Mouse (Mus musculus): ENCODE measurements at regions not wholly inside any gene's neighbourhood (a gene's known extent, or its start where the extent isn't known, plus 50 kb on each side); places are given as distances from the start of the nearest gene placed in this dataset.
A peak's percentile ranks its signal among the peaks of the same experiment; 100 is the strongest.

GRCm38 (mm10) chr2:160228331-160229035, 105.5 kb downstream of the Gm826 start:
- Histone ChIP-seq H3K27me3 (replicated peaks) (peaks cover under 1% of the 10 kb centered on the region; the same call in 1 of the 2 replicates), H3K4me1 (replicated peaks) (no peaks in the 10 kb centered on the region), H3K9me3 (replicated peaks) (no peaks in the 10 kb centered on the region), H3K27ac (ENCODE audit: poor library complexity, severe bottlenecking) (no peak overlapping the region), H3K9ac (no peak overlapping the region), H3K4me2 (no peak overlapping the region), H3K4me3 (no peak overlapping the region), H3K36me3 (no peaks in the 10 kb centered on the region)
- ATAC-seq (ENCODE audit: insufficient number of reproducible peaks, low FRiP score): no peak
- WGBS: 61% methylated on average over 8 of the region's 8 CpGs

DNA sequence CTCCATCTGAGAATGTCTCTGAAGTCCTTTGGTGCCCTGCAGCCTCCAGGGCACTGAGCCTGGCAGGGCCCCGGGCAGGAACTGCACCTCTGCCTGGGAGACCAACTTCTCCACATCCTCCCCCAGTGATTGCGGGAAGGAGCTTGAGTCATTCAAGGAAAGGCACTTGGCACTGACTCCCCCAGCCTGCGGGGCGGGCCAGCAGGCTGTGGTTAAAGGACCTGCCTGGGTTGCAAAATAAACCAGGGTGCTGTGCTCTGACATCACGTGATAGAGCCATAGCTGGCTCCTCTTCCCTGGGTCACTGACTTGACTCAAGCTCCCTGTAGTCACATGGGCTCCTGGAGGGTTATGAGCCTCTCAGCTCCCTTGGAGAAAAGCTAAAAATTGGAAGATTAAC, 108.5 kb downstream of the Gm826 start:
- Histone ChIP-seq H3K27ac (ENCODE audit: poor library complexity, severe bottlenecking) (no peak overlapping the region), H3K36me3 (no peaks in the 10 kb centered on the region), H3K4me2 (no peak overlapping the region), H3K4me1 (replicated peaks) (no peaks in the 10 kb centered on the region), H3K9me3 (replicated peaks) (no peaks in the 10 kb centered on the region), H3K9ac (no peak overlapping the region), H3K4me3 (no peak overlapping the region), H3K27me3 (replicated peaks) (no peaks in the 10 kb centered on the region)
- 0 out of 2 replicates have a peak, but pooled peaks have one; percentile 22 for ATAC-seq (ENCODE audit: insufficient number of reproducible peaks, low FRiP score)
- WGBS: 64% methylated on average over 5 of the region's 5 CpGs

- Histone ChIP-seq H3K9ac (no peak overlapping the region), H3K4me2 (no peak overlapping the region), H3K4me3 (no peak overlapping the region), H3K27me3 (replicated peaks) (no peaks in the 10 kb centered on the region), H3K36me3 (no peaks in the 10 kb centered on the region), H3K27ac (ENCODE audit: poor library complexity, severe bottlenecking) (no peak overlapping the region), H3K4me1 (replicated peaks) (no peaks in the 10 kb centered on the region), H3K9me3 (replicated peaks) (no peaks in the 10 kb centered on the region)
- 86% methylated on average over 8 of the region's 8 CpGs for WGBS
- no peak for ATAC-seq (ENCODE audit: insufficient number of reproducible peaks, low FRiP score)
Measured at GRCm38 (mm10) chr2:160223366-160223765, 110.6 kb downstream of the Gm826 start.

DNA sequence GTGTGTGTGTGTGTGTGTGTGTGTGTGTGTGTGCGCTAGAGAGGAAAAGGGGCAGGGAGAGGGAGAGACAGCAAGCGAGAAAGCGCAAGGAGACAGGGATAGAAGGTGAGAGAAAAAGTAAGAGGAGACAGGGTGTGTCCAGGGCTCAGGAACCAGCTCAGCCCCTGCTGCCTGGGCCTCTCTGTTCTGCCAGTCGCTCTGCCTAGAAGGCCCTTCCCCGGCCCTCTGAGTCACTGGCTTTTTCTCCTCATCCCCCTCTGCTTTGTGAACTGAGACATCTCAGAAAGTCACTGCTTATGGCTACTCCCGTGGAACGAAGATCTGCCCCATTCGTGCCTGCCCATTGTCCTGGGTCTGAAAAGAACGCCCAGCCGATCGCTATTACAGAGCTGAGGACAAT, 112.2 kb downstream of the Gm826 start:
- ATAC-seq (ENCODE audit: insufficient number of reproducible peaks, low FRiP score): no peak
- 69% methylated on average over 8 of the region's 11 CpGs for WGBS

GRCm38 (mm10) chr2:160220562-160221021, 113.4 kb downstream of the Gm826 start:
- no peak overlapping the region for H3K27ac ChIP-seq (ENCODE audit: poor library complexity, severe bottlenecking)
- no peaks in the 10 kb centered on the region for H3K4me1 ChIP-seq (replicated peaks)
- no peak overlapping the region for H3K4me2 ChIP-seq
- no peaks in the 10 kb centered on the region for H3K36me3 ChIP-seq
- H3K4me3 ChIP-seq: no peak overlapping the region
- H3K27me3 ChIP-seq (replicated peaks): no peaks in the 10 kb centered on the region
- no peaks in the 10 kb centered on the region for H3K9me3 ChIP-seq (replicated peaks)
- ATAC-seq (ENCODE audit: insufficient number of reproducible peaks, low FRiP score): no peak
- WGBS: 34% methylated on average over 7 of the region's 7 CpGs
- no peak overlapping the region for H3K9ac ChIP-seq

More for the DNA sequence above, 112.2 kb downstream of the Gm826 start:
- Histone ChIP-seq H3K4me1 (replicated peaks) (no peaks in the 10 kb centered on the region), H3K4me2 (no peak overlapping the region), H3K9ac (no peak overlapping the region), H3K4me3 (no peak overlapping the region), H3K27ac (ENCODE audit: poor library complexity, severe bottlenecking) (no peak overlapping the region), H3K9me3 (replicated peaks) (no peaks in the 10 kb centered on the region), H3K27me3 (replicated peaks) (no peaks in the 10 kb centered on the region), H3K36me3 (no peaks in the 10 kb centered on the region)

GRCm38 (mm10) chr2:160214032-160214812, 119.7 kb downstream of the Gm826 start:
- WGBS: 76% methylated on average over 10 of the region's 10 CpGs
- no peak for ATAC-seq (ENCODE audit: insufficient number of reproducible peaks, low FRiP score)
- Histone ChIP-seq H3K4me3 (no peak overlapping the region), H3K27me3 (replicated peaks) (no peaks in the 10 kb centered on the region), H3K9ac (no peak overlapping the region), H3K36me3 (no peaks in the 10 kb centered on the region), H3K9me3 (replicated peaks) (no peaks in the 10 kb centered on the region), H3K4me2 (no peak overlapping the region), H3K27ac (ENCODE audit: poor library complexity, severe bottlenecking) (no peak overlapping the region), H3K4me1 (replicated peaks) (no peaks in the 10 kb centered on the region)

DNA sequence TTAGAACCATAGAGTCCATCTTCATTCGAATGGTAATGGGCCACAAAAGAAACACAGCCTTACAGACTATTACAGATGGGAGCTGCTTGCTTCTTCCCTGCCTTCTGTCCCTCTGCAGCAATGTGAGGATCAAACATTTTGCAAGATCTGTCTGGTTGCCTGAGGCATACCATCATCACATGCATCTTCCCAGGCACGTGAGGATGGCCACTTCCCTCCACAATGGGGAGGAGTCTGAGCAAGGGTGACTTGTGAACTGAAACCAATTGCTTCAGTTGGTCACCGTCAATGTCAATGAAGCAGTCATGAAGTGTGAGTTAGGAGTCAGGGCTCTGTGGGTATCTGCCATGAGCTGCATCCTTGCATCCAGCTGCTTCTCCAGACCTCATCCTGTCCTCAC, 123.5 kb downstream of the Gm826 start:
- H3K36me3 ChIP-seq: no peaks in the 10 kb centered on the region
- WGBS: 73% methylated on average over 3 of the region's 3 CpGs
- no peaks in the 10 kb centered on the region for H3K9me3 ChIP-seq (replicated peaks)
- H3K9ac ChIP-seq: no peak overlapping the region
- no peak for ATAC-seq (ENCODE audit: insufficient number of reproducible peaks, low FRiP score)
- H3K4me3 ChIP-seq: no peak overlapping the region
- H3K4me1 ChIP-seq (replicated peaks): no peaks in the 10 kb centered on the region
- H3K4me2 ChIP-seq: no peak overlapping the region
- H3K27ac ChIP-seq (ENCODE audit: poor library complexity, severe bottlenecking): no peak overlapping the region
- H3K27me3 ChIP-seq (replicated peaks): no peaks in the 10 kb centered on the region

DNA sequence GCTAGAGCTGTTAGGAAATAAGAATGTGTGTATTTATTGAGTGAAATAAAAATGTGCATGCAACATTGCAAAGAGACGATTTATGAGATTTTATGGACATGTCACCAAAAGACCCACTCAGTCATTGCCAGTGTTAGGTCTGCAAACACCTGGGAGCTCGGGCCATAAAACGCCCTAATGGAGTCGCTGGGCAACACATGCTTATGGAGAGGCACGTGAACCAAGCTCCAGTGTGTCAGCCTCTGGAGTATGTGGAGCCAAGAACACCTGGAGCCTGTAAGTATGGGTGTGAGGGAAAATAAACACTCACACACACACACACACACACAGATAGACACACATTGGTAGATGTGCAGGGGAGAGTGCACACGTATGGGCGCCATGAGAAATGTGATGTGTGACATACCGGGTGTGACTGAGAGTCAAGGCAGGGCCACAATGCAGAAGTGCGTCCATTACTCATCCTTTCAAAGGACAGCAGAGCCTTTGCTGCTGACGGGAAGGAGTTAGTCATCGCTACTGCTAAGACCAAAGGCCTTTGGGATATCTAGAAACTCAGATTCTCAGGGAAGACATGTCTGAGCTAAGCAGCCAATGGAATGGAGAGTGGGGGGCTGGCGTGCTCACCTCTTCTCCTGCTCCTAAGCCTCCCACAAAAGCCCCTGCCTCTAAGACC, 124.2 kb downstream of the Gm826 start:
- no peaks in the 10 kb centered on the region for H3K4me1 ChIP-seq (replicated peaks)
- no peak overlapping the region for H3K9ac ChIP-seq
- H3K36me3 ChIP-seq: no peaks in the 10 kb centered on the region
- ATAC-seq (ENCODE audit: insufficient number of reproducible peaks, low FRiP score): no peak
- H3K9me3 ChIP-seq (replicated peaks): no peaks in the 10 kb centered on the region
- no peak overlapping the region for H3K4me3 ChIP-seq
- H3K4me2 ChIP-seq: no peak overlapping the region
- WGBS: 88% methylated on average over 12 of the region's 12 CpGs
- no peak overlapping the region for H3K27ac ChIP-seq (ENCODE audit: poor library complexity, severe bottlenecking)
- H3K27me3 ChIP-seq (replicated peaks): no peaks in the 10 kb centered on the region

DNA sequence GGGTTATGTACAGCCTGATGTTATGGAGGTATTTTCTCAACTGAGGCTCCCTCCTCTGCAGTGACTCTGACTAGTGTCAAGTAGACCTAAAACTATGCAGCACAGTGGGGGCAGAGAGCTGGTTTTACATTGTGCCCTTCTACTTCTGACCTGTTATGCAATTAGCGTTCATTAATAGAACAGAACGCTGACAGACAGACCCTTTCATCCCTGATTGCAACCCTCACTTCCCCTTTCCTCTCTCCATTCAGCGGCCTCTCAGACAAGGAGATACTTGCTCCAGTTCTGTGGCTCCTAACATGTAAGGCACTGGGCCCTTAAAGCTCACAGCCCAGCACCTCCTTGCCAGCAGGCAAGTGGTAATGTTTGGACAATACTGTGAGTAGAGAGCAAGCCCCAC, 125.7 kb downstream of the Gm826 start:
- Histone ChIP-seq H3K9ac (no peak overlapping the region), H3K4me1 (replicated peaks) (no peaks in the 10 kb centered on the region), H3K27me3 (replicated peaks) (no peaks in the 10 kb centered on the region), H3K4me3 (no peak overlapping the region), H3K27ac (ENCODE audit: poor library complexity, severe bottlenecking) (no peak overlapping the region), H3K9me3 (replicated peaks) (no peaks in the 10 kb centered on the region), H3K36me3 (no peaks in the 10 kb centered on the region), H3K4me2 (no peak overlapping the region)
- no peak for ATAC-seq (ENCODE audit: insufficient number of reproducible peaks, low FRiP score)
- 56% methylated on average over 3 of the region's 3 CpGs for WGBS

DNA sequence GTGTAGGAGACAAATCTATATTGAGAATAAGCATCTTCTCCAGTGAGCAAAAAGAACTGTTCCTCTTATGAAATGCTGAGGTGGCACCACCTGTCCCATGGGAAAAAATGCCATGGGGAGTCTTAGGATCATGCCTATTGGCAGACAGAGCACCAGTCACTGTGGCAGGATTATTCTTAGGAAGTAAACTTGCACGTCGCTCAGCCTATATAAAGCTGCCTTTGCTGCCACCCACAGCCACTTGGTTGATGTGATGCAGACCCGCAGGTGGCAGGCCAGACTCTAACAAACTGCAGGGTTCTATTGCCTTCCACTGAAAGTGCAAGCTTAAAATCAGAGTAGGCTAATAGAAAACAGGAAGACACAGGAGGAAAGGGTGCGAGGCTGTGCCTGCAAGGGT, 126.7 kb downstream of the Gm826 start:
- no peak overlapping the region for H3K4me2 ChIP-seq
- H3K36me3 ChIP-seq: no peaks in the 10 kb centered on the region
- WGBS: 51% methylated on average over 4 of the region's 4 CpGs
- H3K27ac ChIP-seq (ENCODE audit: poor library complexity, severe bottlenecking): no peak overlapping the region
- no peak overlapping the region for H3K4me3 ChIP-seq
- no peaks in the 10 kb centered on the region for H3K9me3 ChIP-seq (replicated peaks)
- no peaks in the 10 kb centered on the region for H3K27me3 ChIP-seq (replicated peaks)
- ATAC-seq (ENCODE audit: insufficient number of reproducible peaks, low FRiP score): no peak
- no peak overlapping the region for H3K9ac ChIP-seq
- H3K4me1 ChIP-seq (replicated peaks): no peaks in the 10 kb centered on the region

DNA sequence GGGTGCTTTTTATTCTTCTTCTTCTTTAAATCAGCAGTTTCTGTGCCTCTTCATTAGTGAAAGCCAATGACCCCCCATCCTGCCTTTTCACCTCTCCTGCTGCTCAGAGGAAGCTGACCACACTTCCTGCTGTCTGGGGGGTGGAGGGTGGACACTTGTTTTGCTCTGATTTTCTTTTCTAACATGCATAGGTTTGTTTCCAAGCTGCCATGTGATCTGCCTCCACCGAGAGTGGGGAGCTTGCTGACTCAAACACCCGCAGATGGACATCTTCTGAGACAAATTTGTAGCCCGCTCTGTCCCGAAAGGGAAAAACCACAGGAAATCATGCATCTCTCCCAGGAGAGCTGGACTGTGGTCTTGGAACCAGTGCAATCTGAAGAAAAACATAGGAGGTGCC, 141.3 kb downstream of the Gm826 start:
- WGBS: 57% methylated on average over 4 of the region's 4 CpGs

More for the DNA sequence above, 141.3 kb downstream of the Gm826 start:
- Histone ChIP-seq H3K36me3 (no peaks in the 10 kb centered on the region), H3K9me3 (replicated peaks) (no peaks in the 10 kb centered on the region), H3K4me2 (no peak overlapping the region), H3K4me1 (replicated peaks) (no peaks in the 10 kb centered on the region), H3K9ac (no peak overlapping the region), H3K27ac (ENCODE audit: poor library complexity, severe bottlenecking) (no peak overlapping the region), H3K4me3 (no peak overlapping the region), H3K27me3 (replicated peaks) (no peaks in the 10 kb centered on the region)
- no peak for ATAC-seq (ENCODE audit: insufficient number of reproducible peaks, low FRiP score)
